Mouse (Mus musculus): ENCODE measurements around the gene Dab2ip. TPM values are rescaled to one million over a fixed set of nuclear protein-coding genes. Genes with fewer than 3 reads are reported as not detected.

Gene Dab2ip
- total RNA-seq, 2 experiments from 2014 or later: 155 to 169 TPM

GRCm38 (mm10) chr2:35635541-35635940 is 77.5 kb downstream of the Dab2ip start:
- no peak for DNase-seq (ENCODE audit: low spot score in 2 of 2)
- intact Hi-C loops (cut with DNase I): no loop called here

- peak; percentile 53 to 76 for DNase-seq (ENCODE audit: low spot score in 2 of 2)
These were observed 79.9 kb downstream of the Dab2ip start for GRCm38 (mm10) chr2:35637880-35638535.

GRCm38 (mm10) chr2:35639799-35640198 is 81.7 kb downstream of the Dab2ip start:
- DNase-seq (ENCODE audit: low spot score in 2 of 2): no peak
- intact Hi-C loops (cut with DNase I): no loop called here

More at GRCm38 (mm10) chr2:35637880-35638535, 79.9 kb downstream of the Dab2ip start:
- intact Hi-C loops (cut with DNase I): no loop called here

GRCm38 (mm10) chr2:35640576-35640975 is 82.5 kb downstream of the Dab2ip start:
- peak; percentile 89 to 92 for DNase-seq (ENCODE audit: low spot score in 2 of 2)
- intact Hi-C loops (cut with DNase I): no loop called here

GRCm38 (mm10) chr2:35642224-35642623 is 84.2 kb downstream of the Dab2ip start:
- intact Hi-C loops (cut with DNase I): no loop called here
- no peak for DNase-seq (ENCODE audit: low spot score in 2 of 2)

- intact Hi-C loops (cut with DNase I): loop anchor here (5.0 kb wide), 1 partner anchor 99 kb away; no protein-coding TSS in a partner anchor
- DNase-seq (ENCODE audit: low spot score in 2 of 2): no peak
These were observed 88.5 kb downstream of the Dab2ip start for GRCm38 (mm10) chr2:35646553-35646952.

- DNase-seq (ENCODE audit: low spot score in 2 of 2): peak; percentile 79 to 86
- intact Hi-C loops (cut with DNase I): loop anchor here (2.0 to 5.0 kb wide), 3 partner anchors 83 to 257 kb away; no protein-coding TSS in a partner anchor
These were observed 91.6 kb downstream of the Dab2ip start for GRCm38 (mm10) chr2:35649708-35650107.

GRCm38 (mm10) chr2:35651297-35651731 is 93.2 kb downstream of the Dab2ip start:
- peak; percentile 49 to 80 for DNase-seq (ENCODE audit: low spot score in 2 of 2)
- intact Hi-C loops (cut with DNase I): loop anchor here (5.0 kb wide), 1 partner anchor 81 kb away; no protein-coding TSS in a partner anchor

- DNase-seq (ENCODE audit: low spot score in 2 of 2): no peak
- intact Hi-C loops (cut with DNase I): loop anchor here (5.0 kb wide), 1 partner anchor 79 kb away; no protein-coding TSS in a partner anchor
These were observed 94.9 kb downstream of the Dab2ip start for GRCm38 (mm10) chr2:35652984-35653383.

GRCm38 (mm10) chr2:35654795-35655194 is 96.7 kb downstream of the Dab2ip start:
- no peak for DNase-seq (ENCODE audit: low spot score in 2 of 2)
- intact Hi-C loops (cut with DNase I): loop anchor here (5.0 kb wide), 1 partner anchor 78 kb away; no protein-coding TSS in a partner anchor

- no peak for DNase-seq (ENCODE audit: low spot score in 2 of 2)
- intact Hi-C loops (cut with DNase I): no loop called here
These were observed 97.9 kb downstream of the Dab2ip start for GRCm38 (mm10) chr2:35655996-35656395.

- intact Hi-C loops (cut with DNase I): no loop called here
- DNase-seq (ENCODE audit: low spot score in 2 of 2): no peak
These were observed 100.2 kb downstream of the Dab2ip start for GRCm38 (mm10) chr2:35658311-35658710.

- intact Hi-C loops (cut with DNase I): loop anchor here (5.0 kb wide), 1 partner anchor 68 kb away; no protein-coding TSS in a partner anchor
- no peak for DNase-seq (ENCODE audit: low spot score in 2 of 2)
These were observed 101.6 kb downstream of the Dab2ip start for GRCm38 (mm10) chr2:35659578-35660194.

- peak; percentile 69 to 83 for DNase-seq (ENCODE audit: low spot score in 2 of 2)
- intact Hi-C loops (cut with DNase I): loop anchor here (5.0 kb wide), 1 partner anchor 66 kb away; no protein-coding TSS in a partner anchor
These were observed 102.9 kb downstream of the Dab2ip start for GRCm38 (mm10) chr2:35660953-35661374.

- peak in 1 of 2 experiments; percentile 52 for DNase-seq (ENCODE audit: low spot score in 2 of 2)
- intact Hi-C loops (cut with DNase I): loop anchor here (5.0 kb wide), 1 partner anchor 66 kb away; no protein-coding TSS in a partner anchor
These were observed 103.5 kb downstream of the Dab2ip start for GRCm38 (mm10) chr2:35661454-35662000.

- intact Hi-C loops (cut with DNase I): loop anchor here (5.0 kb wide), 1 partner anchor 65 kb away; no protein-coding TSS in a partner anchor
- DNase-seq (ENCODE audit: low spot score in 2 of 2): peak in 1 of 2 experiments; percentile 34
These were observed 104.0 kb downstream of the Dab2ip start for GRCm38 (mm10) chr2:35662001-35662491.

- DNase-seq (ENCODE audit: low spot score in 2 of 2): no peak
- intact Hi-C loops (cut with DNase I): loop anchor here (5.0 kb wide), 1 partner anchor 64 kb away; no protein-coding TSS in a partner anchor
These were observed 104.9 kb downstream of the Dab2ip start for GRCm38 (mm10) chr2:35662738-35663550.

- no peak for DNase-seq (ENCODE audit: low spot score in 2 of 2)
- intact Hi-C loops (cut with DNase I): no loop called here
These were observed 109.7 kb downstream of the Dab2ip start for GRCm38 (mm10) chr2:35667746-35668145.

GRCm38 (mm10) chr2:35669217-35669616 is 111.2 kb downstream of the Dab2ip start:
- DNase-seq (ENCODE audit: low spot score in 2 of 2): no peak
- intact Hi-C loops (cut with DNase I): no loop called here

Data from left cerebral cortex, postnatal 14 days (tissue).